Mouse (Mus musculus) kidney, postnatal 0 days (tissue): Measurements from ENCODE around the gene Pms1. TPM values are rescaled to one million over a fixed set of nuclear protein-coding genes. Genes with fewer than 3 reads are reported as not detected.
A peak's percentile ranks its signal among the peaks of the same experiment; 100 is the strongest.

Experiments
- ATAC-seq: fragments of 200-750 bp; cut with Nextera tagmentation; replicated peaks from 2 replicates; pipeline ENCODE4 v1.8.0; 2017; ENCODE audit warnings: low read depth, moderate number of reproducible peaks, moderate TSS enrichment, moderate library complexity; ENCODE audit not compliant: low FRiP score
- DNase-seq: peaks from one replicate; pipeline ENCODE4 v3.0.0-alpha.2; 2016; ENCODE audit warnings: low spot score
- H3K27ac ChIP-seq: fragments of 300-500 bp; sonication (generic); 2 replicates; pipeline ENCODE4 v1.5.1; 2014; ENCODE audit warnings: mild to moderate bottlenecking
- H3K27me3 ChIP-seq: fragments of 300-500 bp; sonication (generic); 2 replicates; pipeline ENCODE4 v1.6.1; 2014; ENCODE audit warnings: low read length, mixed read lengths; ENCODE audit not compliant: insufficient read depth
- H3K36me3 ChIP-seq: fragments of 300-500 bp; sonication (generic); 2 replicates; pipeline ENCODE4 v1.6.1; 2014; ENCODE audit warnings: low read length, mixed read lengths; ENCODE audit not compliant: insufficient read depth
- H3K4me1 ChIP-seq: fragments of 300-500 bp; sonication (generic); replicated peaks from 2 replicates; pipeline ENCODE4 v1.6.1; 2014; ENCODE audit warnings: antibody characterized with exemption, low read length, mixed read lengths; ENCODE audit not compliant: insufficient read depth
- H3K4me2 ChIP-seq: fragments of 300-500 bp; sonication (generic); 2 replicates; pipeline ENCODE4 v1.6.1; 2014; ENCODE audit warnings: mild to moderate bottlenecking, low read length, moderate library complexity, mixed read lengths
- H3K4me3 ChIP-seq: fragments of 300-500 bp; sonication (generic); replicated peaks from 2 replicates; pipeline ENCODE4 v1.5.1; 2014; ENCODE audit warnings: low read depth, low read length
- H3K9ac ChIP-seq: fragments of 300-500 bp; sonication (generic); 2 replicates; pipeline ENCODE4 v1.6.1; 2014; ENCODE audit warnings: low read depth, low read length
- H3K9me3 ChIP-seq: fragments of 300-500 bp; sonication (generic); replicated peaks from 2 replicates; pipeline ENCODE4 v1.6.1; 2016; ENCODE audit warnings: low read length, inconsistent platforms, mixed read lengths
- CTCF ChIP-seq: IDR thresholded peaks from 2 replicates; pipeline ENCODE4 v1.5.1; 2016; ENCODE audit warnings: antibody characterized with exemption, low read depth, mild to moderate bottlenecking, moderate library complexity
- WGBS: fragments of 180-500 bp; shearing (Covaris S2); extraction: QIAGEN DNeasy Blood & Tissue Kit; methylation state at CpG from one replicate; pipeline ENCODE4 v1.1.7; 2014; 5-methylcytosine and 5-hydroxymethylcytosine counted together
- polyA plus RNA-seq: library from polyadenylated mRNA; unstranded; fragments of >200 nt; fragmentation: Nextera tagmentation; extraction: Ambion mirVana; gene quantifications from 2 replicates; pipeline ENCODE4 v1.2.1, GENCODE M21; 2015

Pms1 gene
- polyA plus RNA-seq, 1 experiment from 2014 or later, result 11.7 TPM

DNA sequence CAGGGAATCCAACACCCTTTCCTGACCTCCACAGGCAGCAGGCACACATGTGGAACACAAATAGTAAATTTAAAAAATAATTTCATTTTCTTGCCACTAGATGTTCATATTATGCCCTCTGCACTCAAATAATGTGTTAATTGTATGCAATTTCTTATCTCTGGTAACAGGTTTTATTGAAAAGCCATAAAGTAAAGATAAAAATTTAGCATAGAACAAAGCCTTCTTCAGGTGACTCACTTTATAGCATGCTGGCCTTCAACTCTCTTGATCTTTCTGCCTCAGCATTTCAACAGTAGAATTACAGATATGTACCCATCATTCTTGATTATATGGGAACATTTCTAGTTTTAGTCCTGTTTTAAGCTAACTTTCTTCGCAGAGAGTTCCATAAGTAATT is 27.5 kb upstream of the Pms1 start:
- H3K27ac ChIP-seq, result no peak overlapping the region
- no peaks in the 10 kb centered on the region for H3K36me3 ChIP-seq
- WGBS, result 92% methylated on average over 1 of the region's 1 CpGs
- no peaks in the 10 kb centered on the region for H3K9me3 ChIP-seq
- no peak for TF ChIP-seq CTCF
- no peak for DNase-seq
- H3K4me1 ChIP-seq, result no peaks in the 10 kb centered on the region
- H3K27me3 ChIP-seq, result no peaks in the 10 kb centered on the region
- H3K4me2 ChIP-seq, result no peak overlapping the region
- H3K9ac ChIP-seq, result no peak overlapping the region
- no peak overlapping the region for H3K4me3 ChIP-seq
- ATAC-seq, result no peak

DNA sequence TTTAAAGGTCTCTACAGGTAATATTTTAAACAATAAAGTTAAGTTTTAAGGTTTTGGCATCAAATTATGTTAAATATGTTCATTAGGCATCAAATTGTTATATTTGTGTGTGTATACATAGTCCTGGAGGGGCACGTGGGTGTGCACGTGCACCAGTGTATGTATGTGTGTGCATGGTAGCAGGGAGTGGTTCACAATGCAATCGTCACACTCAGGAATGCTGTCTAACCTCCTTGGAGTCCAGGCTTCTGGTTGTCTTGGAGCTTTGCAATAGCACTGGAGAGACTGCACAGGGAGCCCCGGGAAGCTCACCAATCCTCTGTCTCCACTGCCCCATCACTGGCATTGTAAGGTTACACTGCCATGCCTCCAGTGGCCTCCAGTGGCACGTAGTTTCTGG is 26.4 kb upstream of the Pms1 start:
- Histone ChIP-seq H3K9me3 (no peaks in the 10 kb centered on the region), H3K9ac (no peak overlapping the region), H3K4me1 (no peaks in the 10 kb centered on the region), H3K27me3 (no peaks in the 10 kb centered on the region), H3K4me2 (no peak overlapping the region), H3K27ac (no peak overlapping the region), H3K36me3 (no peaks in the 10 kb centered on the region), H3K4me3 (no peak overlapping the region)
- DNase-seq (no peak), ATAC-seq (no peak)
- TF ChIP-seq CTCF, result no peak
- WGBS, result 93% methylated on average over 5 of the region's 5 CpGs

- Histone ChIP-seq H3K27me3 (no peaks in the 10 kb centered on the region), H3K9ac (no peak overlapping the region), H3K27ac (no peak overlapping the region), H3K36me3 (no peaks in the 10 kb centered on the region), H3K9me3 (no peaks in the 10 kb centered on the region), H3K4me2 (no peak overlapping the region), H3K4me3 (no peak overlapping the region), H3K4me1 (no peaks in the 10 kb centered on the region)
- no peak for TF ChIP-seq CTCF
- 95% methylated on average over 4 of the region's 4 CpGs for WGBS
- ATAC-seq, result no peak
- DNase-seq, result no peak
These were observed 25.0 kb upstream of the Pms1 start for GRCm38 (mm10) chr1:53321662-53322344.

GRCm38 (mm10) chr1:53312989-53313967 is 16.5 kb upstream of the Pms1 start, which contains the start of gene Osgepl1:
Gene Osgepl1 (plus strand): TSS chr1:53313624.
- no peaks in the 10 kb centered on the region for H3K27me3 ChIP-seq
- no peaks in the 10 kb centered on the region for H3K4me1 ChIP-seq
- peak within 1 kb of the TSS; percentile 77 for H3K9ac ChIP-seq
- ATAC-seq, result peak; percentile 97
- no peaks in the 10 kb centered on the region for H3K9me3 ChIP-seq
- peak; percentile 91 for DNase-seq
- peak within 1 kb of the TSS; percentile 69 for H3K4me2 ChIP-seq
- H3K36me3 ChIP-seq, result no peaks in the 10 kb centered on the region
- WGBS, result 2% methylated on average over 27 of the region's 27 CpGs
- TF ChIP-seq CTCF, result peak; percentile 39
- peak within 1 kb of the TSS; percentile 87 for H3K27ac ChIP-seq
- H3K4me3 ChIP-seq, result peak within 1 kb of the TSS; percentile 59

GRCm38 (mm10) chr1:53300506-53300905 is 3.7 kb upstream of the Pms1 start:
- Histone ChIP-seq H3K36me3 (no peaks in the 10 kb centered on the region), H3K4me2 (no peak overlapping the region), H3K27ac (no peak overlapping the region), H3K9me3 (no peaks in the 10 kb centered on the region), H3K4me3 (no peak overlapping the region), H3K4me1 (no peaks in the 10 kb centered on the region), H3K9ac (no peak overlapping the region), H3K27me3 (no peaks in the 10 kb centered on the region)
- WGBS, result 82% methylated on average over 4 of the region's 4 CpGs
- no peak for TF ChIP-seq CTCF
- ATAC-seq, result no peak
- DNase-seq, result no peak

GRCm38 (mm10) chr1:53291197-53291596 is 5.6 kb downstream of the Pms1 start:
- Histone ChIP-seq H3K27me3 (no peaks in the 10 kb centered on the region), H3K36me3 (no peaks in the 10 kb centered on the region), H3K4me3 (no peak overlapping the region), H3K9ac (no peak overlapping the region), H3K4me1 (no peaks in the 10 kb centered on the region), H3K27ac (no peak overlapping the region), H3K9me3 (no peaks in the 10 kb centered on the region), H3K4me2 (no peak overlapping the region)
- WGBS, result 71% methylated on average over 3 of the region's 3 CpGs
- ATAC-seq, result no peak
- no peak for DNase-seq
- no peak for TF ChIP-seq CTCF
